Mouse (Mus musculus): Measurements from ENCODE around the gene Olfr1106.

The Olfr1106 gene

GRCm38 (mm10) chr2:87052173-87052572 is at the start of gene Olfr1106:
TSS of gene Olfr1106 (minus strand) at chr2:87052273.
- no peak for DNase-seq

GRCm38 (mm10) chr2:87095908-87096307 is 43.8 kb upstream of the Olfr1106 start, which contains the start of gene Olfr1109:
TSS of gene Olfr1109 (minus strand) at chr2:87096008.
- no peak for DNase-seq

- DNase-seq: no peak
Observed at GRCm38 (mm10) chr2:87075717-87076116, 23.6 kb upstream of the Olfr1106 start, which contains the start of gene Olfr1107. TSS of gene Olfr1107 (minus strand) at chr2:87075817.

- no peak for DNase-seq
Observed at GRCm38 (mm10) chr2:87036431-87036830, 15.6 kb downstream of the Olfr1106 start, which contains the start of gene Olfr1105. TSS of gene Olfr1105 (minus strand) at chr2:87036531.

GRCm38 (mm10) chr2:87026980-87027379 is 25.1 kb downstream of the Olfr1106 start, which contains the start of gene Olfr1104:
TSS of gene Olfr1104 (minus strand) at chr2:87027080.
- DNase-seq: no peak

- no peak for DNase-seq
Observed at GRCm38 (mm10) chr2:86998098-86998497, 54.0 kb downstream of the Olfr1106 start, which contains the start of gene Olfr1102. TSS of gene Olfr1102 (plus strand) at chr2:86998398.

Measured in kidney, postnatal 10 days (tissue).